Mouse (Mus musculus): ENCODE data around the gene Hsf5.

- TF ChIP-seq CTCF (IDR thresholded peaks at IDR 0.05; ENCODE audit: control insufficient read depth, insufficient read depth, insufficient read length) (no peak), MYOG (IDR thresholded peaks at IDR 0.05; ENCODE audit: control insufficient read depth, extremely low read depth, insufficient read length) (no peak), MAX (IDR thresholded peaks at IDR 0.05) (no peak), CEBPB (IDR thresholded peaks at IDR 0.05; ENCODE audit: low read depth) (no peak), MYOD1 (IDR thresholded peaks at IDR 0.05; ENCODE audit: control insufficient read depth, insufficient read length, low read depth) (no peak), USF1 (IDR thresholded peaks at IDR 0.05; ENCODE audit: low read depth) (no peak)
Observed at GRCm38 (mm10) chr11:87704289-87704688, 87.3 kb downstream of the Hsf5 start.
